Mouse (Mus musculus) testis, adult 2 months (tissue): ENCODE data around the gene Zcchc8.

Source experiments
- CTCF ChIP-seq: fragments of 200-500 bp; IDR thresholded peaks from 2 replicates; pipeline ENCODE4 v1.5.1; 2012; ENCODE audit warnings: low read depth, mild to moderate bottlenecking, inconsistent platforms, low read length, moderate library complexity; ENCODE audit not compliant: control insufficient read depth, insufficient read depth, insufficient replicate concordance
- POLR2A ChIP-seq: fragments of 200-500 bp; IDR thresholded peaks from 2 replicates; pipeline ENCODE4 v1.6.1; 2012; ENCODE audit warnings: low read depth, mild to moderate bottlenecking, inconsistent platforms, low read length, moderate library complexity; ENCODE audit not compliant: control insufficient read depth

DNA sequence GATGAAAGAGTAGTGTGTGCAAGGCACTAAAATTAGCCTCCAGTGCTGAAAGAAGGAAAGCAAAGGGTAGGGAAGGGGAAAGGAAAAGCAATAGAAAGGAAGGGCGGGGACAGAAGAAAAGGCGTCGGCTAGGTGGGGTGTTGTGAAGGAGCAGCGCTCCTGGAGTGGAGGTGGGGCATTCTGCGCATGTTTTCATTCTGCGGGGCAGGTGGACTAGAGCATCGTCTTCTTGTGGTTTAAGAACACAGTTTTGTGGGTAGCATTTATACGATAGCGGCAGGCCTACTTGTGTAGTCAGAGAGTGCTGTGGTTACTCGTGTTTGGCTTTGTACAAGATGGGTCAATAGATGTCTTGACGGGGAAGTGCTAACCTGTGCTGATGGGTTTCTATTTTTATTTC is 44.6 kb upstream of the Zcchc8 start:
- no peak for TF ChIP-seq CTCF
- TF ChIP-seq POLR2A, result no peak
